Mouse (Mus musculus) embryo, embryonic 11.5 days (tissue): Measurements from ENCODE around the gene Snrpd2.

Experiments used
- DNase-seq: peaks from one replicate; pipeline ENCODE4 v3.0.0-alpha.2; 2012; ENCODE audit warnings: low read depth, low spot score

Gene Snrpd2

DNA sequence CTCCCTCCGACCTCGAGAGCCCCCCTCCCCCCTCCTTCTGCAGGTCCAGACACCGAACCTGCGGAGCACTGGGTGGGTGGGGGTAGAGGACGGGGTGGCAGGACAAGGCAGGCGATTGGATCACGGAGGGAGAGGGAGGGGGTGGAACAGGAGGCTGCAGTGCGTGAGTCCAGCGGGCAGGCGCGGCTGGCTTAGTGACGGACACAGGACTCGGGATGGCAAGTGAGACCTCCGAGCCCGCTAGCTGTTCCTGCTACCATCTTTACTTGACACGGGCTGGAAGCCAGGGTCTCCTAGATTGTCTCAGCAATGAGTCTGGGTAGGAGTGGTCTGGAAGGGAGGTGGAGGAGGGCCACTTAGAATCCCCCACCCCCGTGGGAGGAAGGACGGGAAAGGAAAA, 28.5 kb downstream of the Snrpd2 start:
- no peak for DNase-seq

DNA sequence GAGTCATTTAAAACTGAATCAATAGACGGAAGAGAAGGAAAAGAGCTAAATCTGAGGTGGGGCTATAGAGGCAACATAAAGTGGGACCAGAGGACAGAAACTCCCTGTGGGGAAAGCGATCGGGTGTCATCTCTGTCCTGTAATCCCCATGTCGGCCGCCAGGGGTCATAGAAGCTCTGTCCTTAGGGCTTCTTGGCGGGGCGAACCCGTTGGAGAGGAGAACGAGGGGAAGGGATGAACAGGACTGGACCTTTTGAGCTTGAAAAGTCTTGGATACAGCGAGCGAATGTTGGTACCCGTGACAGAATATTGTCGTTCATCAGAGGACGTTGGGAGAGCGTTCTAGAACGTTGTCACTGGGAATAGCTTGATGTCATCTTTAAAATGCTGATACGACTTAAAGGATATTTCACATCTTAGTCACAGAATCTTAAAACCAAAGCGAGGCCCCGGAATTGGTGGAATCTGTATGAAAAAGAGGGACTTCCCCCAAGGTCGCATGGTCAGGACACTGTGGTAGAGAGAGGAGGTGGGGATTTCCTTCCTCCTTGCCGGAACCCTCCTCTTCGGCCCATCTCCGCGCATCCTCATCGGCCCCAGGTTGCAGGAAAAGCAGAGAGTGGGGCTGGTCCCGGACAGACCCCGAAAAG, 29.0 kb downstream of the Snrpd2 start:
- DNase-seq: no peak

DNA sequence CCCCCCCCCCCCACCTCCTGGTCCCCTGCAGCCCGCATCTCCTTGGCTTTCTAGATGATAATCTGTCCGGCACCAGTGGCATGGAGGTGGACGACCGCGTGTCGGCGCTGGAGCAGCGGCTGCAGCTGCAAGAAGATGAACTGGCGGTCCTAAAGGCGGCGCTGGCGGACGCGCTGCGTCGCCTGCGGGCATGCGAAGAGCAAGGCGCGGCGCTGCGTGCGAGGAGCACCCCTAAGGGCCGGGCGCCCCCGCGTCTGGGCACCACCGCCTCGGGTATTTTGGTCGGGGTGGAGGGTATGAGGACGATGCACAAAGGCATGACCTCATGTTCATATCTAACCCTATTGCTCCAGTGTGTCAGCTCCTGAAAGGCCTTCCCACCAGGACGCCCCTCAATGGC, 29.7 kb downstream of the Snrpd2 start:
- no peak for DNase-seq

DNA sequence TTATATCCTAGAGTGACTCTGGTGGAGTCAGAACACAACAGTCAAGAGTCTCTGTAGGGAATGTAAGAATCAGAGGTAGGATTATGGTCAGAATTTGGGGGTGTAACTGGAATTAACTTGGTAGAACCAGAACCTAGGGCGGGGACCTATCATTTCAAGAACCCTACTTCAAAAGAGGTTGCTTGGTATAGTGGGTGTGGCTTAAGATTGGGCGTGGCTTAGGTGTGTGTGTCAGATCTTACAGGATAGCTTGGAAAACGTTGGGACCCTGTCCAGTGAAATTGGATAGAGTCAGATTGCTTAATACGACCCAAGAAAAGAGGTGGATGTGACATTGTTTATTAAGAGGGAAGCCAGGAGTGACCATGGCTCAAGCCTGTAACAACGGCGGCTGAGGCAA, 30.4 kb downstream of the Snrpd2 start:
- DNase-seq: no peak

DNA sequence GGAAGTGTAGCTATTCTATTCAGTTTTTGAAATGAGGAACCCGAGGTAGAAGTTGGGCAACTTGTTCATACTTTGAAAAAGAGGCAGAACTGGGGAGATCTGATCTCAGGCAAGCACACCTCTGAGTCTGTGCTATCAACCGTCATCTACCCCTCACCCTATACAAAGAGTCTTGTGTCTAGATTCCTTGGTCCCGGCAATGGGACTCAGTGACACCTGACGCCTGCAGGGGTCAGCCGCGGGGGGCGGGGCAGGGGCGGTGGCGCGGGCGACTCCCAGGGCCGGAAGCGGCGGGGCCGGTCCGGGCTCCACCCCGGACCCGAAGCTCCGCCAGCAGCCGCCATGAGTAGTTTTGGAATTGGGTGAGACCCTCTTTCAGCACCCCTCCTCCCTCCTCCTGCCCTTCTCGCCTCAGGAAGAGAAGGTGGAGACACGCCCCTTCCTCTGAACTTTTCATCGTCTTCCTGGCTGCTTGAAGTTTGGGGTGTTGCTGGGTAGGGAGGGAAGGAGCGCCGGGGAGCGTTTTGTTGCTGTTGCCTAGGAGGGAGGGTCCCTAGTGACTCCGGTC, 31.4 kb downstream of the Snrpd2 start:
- DNase-seq: no peak

DNA sequence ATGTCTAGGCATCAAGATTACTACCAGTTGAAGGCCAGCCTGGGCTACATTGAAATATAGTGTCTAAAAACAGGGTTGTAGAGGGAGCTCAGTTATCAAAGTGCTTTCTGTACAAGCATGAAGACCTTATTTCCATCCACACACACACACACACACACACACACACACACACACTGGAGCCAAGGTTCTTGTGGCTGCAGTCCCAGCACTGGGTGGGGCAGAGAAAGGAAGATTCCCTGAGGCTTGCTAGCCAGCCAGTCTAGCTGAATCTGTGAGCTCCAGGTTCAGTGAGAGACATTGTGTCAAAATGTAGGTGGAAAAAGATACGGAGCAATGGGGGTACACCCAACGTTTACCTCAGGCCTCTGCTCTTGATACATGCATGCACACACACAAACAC, 34.7 kb downstream of the Snrpd2 start:
- DNase-seq: no peak

DNA sequence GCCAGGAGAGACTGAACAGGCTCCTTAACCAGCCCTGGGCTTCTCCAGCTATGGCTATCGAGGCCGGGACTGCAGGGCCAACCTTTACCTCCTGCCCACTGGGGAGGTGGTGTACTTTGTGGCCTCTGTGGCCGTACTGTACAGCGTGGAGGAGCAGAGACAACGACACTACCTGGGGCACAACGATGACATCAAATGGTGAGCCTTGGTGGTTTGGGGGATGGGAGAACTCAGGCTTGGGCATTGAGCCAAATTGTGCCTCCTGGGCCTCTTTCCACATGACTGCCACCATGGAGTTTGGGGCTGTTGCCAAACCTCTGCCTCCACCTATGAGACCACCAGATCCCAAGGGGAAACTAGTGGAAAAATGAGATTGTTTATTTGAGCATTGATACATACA, 35.2 kb downstream of the Snrpd2 start:
- DNase-seq: no peak

DNA sequence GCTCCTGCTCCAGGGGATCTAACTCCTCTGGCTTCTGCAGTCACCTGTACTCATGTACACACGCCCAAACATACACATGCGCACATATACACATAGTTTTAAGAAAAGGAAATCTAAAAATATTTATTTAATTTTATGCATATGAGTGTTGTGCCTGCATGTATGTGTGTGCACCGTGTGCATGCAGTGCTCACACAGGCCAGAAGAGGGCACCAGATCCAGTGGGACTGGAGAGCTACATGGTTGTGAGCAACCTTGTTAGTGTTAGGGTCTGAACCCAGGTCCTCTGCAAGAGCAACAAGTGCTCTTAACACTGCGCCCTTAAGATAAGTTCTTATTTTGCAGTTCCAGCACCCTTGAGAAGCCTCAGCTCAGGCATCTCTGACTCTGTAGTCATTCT, 45.2 kb downstream of the Snrpd2 start:
- no peak for DNase-seq

DNA sequence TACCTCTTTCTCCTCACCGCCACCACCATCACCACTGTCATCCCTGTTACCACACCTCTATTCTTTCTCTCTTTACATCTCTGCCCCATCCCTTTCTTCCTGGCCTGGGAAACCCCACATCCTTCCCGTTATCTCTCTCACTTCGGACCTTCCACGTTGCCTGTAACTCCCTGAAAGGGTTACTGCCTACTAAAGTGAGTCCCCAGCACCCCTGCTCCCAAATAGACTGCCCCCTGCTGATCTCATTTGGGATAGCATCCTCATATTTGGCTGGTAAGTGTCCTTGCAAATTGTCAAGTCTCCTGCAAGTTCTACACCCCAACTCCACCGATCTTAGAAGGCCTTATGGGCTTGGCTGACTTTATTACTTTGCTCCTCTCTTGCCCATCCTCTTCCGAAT, 47.2 kb downstream of the Snrpd2 start:
- DNase-seq: no peak

DNA sequence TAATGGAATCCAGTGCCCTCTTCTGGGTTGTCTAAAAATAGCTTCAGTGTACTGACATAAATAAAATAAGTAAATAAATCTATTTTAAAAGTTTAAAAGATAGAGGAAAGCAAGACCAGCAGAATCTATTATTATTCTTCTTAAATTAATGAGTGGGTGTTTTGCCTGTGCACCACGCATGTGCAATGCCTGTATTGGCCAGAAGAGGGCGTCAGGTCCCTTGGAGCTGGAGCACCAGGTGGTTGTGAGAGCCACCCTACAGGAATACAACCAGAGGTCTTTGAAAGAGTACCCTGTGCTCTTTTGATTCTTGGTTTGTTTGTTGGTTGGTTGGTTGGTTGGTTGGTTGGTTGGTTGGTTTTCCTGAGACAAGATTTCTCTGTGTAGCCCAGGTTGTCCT, 48.5 kb downstream of the Snrpd2 start:
- no peak for DNase-seq

DNA sequence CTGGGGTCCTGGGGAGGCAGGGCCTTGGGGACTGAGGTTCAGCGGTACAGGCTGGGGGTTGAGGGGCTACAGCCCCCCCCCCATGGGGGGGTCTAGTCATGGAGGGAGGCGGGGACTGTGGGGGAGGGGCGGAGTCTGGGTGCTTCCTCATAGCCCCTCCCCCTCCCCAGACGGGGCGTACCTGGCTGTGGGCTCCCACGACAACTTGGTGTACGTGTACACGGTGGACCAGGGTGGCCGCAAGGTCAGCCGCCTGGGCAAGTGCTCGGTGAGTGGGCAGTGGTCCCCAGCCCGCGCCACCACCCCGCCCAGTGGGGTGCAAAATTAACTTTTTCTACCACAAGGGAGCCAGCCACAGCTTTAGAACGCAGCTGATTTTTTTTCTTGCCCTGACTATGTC, 52.1 kb downstream of the Snrpd2 start:
- no peak for DNase-seq

DNA sequence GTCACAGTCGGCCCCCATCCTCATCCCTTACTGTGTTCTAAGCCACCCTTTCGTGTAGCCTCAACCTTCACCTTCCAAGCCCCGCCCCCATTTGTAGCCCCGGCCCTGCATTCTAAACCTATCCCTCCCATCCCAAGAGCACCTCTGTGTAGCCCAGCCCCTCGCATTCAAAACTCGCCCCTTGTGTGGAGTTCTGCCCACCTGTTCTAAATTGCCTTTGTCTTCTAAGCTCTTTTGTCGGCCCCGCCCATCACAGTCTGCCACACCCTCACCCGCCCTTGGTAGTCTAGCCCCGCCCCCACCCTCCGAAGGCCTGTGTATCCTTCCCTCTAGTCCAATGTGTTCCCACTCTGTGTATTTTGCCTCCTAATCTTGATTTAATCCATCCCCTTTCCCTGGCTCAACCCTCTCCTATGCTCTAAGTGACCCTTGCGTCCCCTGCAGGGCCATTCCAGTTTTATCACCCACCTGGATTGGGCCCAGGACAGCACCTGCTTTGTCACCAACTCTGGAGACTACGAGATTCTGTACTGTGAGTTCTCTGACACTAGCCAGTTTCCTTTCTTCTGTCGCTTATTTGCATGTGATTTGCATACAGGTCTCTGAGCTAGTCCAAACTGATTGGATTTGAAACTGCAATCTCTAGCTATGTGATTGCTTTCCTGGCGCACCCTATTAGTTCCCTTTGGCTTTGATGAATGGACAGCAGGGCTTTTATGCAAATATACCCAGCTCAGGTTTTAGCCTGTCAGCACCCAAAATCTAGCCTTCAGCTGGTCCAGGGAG, 52.7 kb downstream of the Snrpd2 start:
- DNase-seq: no peak
